Mouse (Mus musculus): ENCODE data around the gene Nkd1. TPM values are rescaled to one million over a fixed set of nuclear protein-coding genes. Genes with fewer than 3 reads are reported as not detected.

Gene Nkd1
- polyA plus RNA-seq (2012; rRNA removed), result 31.2 and 34.8 TPM in 2 replicates

GRCm38 (mm10) chr8:88520985-88521527 lies at the start of gene Nkd1:
Nkd1 (plus strand) TSS chr8:88521354.

GRCm38 (mm10) chr8:88635474-88636397 lies 114.6 kb downstream of the Nkd1 start, which contains the start of gene Snx20:
Snx20 (minus strand) TSS chr8:88636128.

Other genes starting within 250 kb of the Nkd1 start
- 10.4 and 12.0 TPM in 2 replicates for gene Adcy7, start 249.0 kb upstream of the Nkd1 start, polyA plus RNA-seq (2012; rRNA removed)
- gene Brd7, start 159.2 kb upstream of the Nkd1 start, polyA plus RNA-seq (2012; rRNA removed), result 6.8 and 11.2 TPM in 2 replicates
- 29.2 and 35.8 TPM in 2 replicates for gene Snx20, start 114.8 kb downstream of the Nkd1 start, polyA plus RNA-seq (2012; rRNA removed)
- gene Nod2, start 126.0 kb downstream of the Nkd1 start, polyA plus RNA-seq (2012; rRNA removed), result 3.5 and 3.7 TPM in 2 replicates
- 4.1 TPM in 2 replicates for gene Cyld, start 175.7 kb downstream of the Nkd1 start, polyA plus RNA-seq (2012; rRNA removed)